19 mouse cellular contexts compared by ENCODE assay signal in genomic region chr17:46351026-46351700, GRCm38 (mm10).
DNase-seq lines count a peak whose midpoint lies in the region.
"Had no signal": no experiment of that assay in that cellular context is flagged by ENCODE, and none has a peak within 500 bp of the region (broad histone marks: within the 10 kb centered on the region; RNA-seq: fewer than 3 reads in every experiment).

No protein-coding gene starts in this region.

- DNase-seq in kidney, adult 11 months: peak; percentile 69
- no peak for DNase-seq in kidney, postnatal 14 days
- peak; percentile 65 to 72 for DNase-seq in kidney, adult 8-10 months
- no peak for DNase-seq in kidney, postnatal 4 days
- DNase-seq in adipocyte (ENCODE audit: low spot score): peak; percentile 70
- DNase-seq in layer of hippocampus, adult 11-12 months (ENCODE audit: low spot score): no peak
- DNase-seq: adrenal gland, adult 2 months; adrenal gland, postnatal 14 days; B cell, adult 2 months; cerebellum, adult 11 months; cerebellum, adult 2 months; cerebellum, adult 9-11 months; cerebellum, postnatal 25 days; forebrain, postnatal 0 days; gastrocnemius, adult 2 months; gastrocnemius, postnatal 14 days; heart, adult 18-20 months; heart, postnatal 14 days; heart, postnatal 4 days had no signal

Comparison
In these comparisons a context has a peak if more than half of its experiments do, and no peak if none do; other contexts are left out.
1. DNase-seq: peak in kidney, adult 11 months (single experiment), kidney, adult 8-10 months (2 of 2) and adipocyte (single experiment); none in kidney, postnatal 14 days (single experiment), kidney, postnatal 4 days (0 of 2) and layer of hippocampus, adult 11-12 months (single experiment).